Mouse (Mus musculus) kidney, adult 2 months (tissue): Measurements from ENCODE around the gene Ofd1. TPM values are rescaled to one million over a fixed set of nuclear protein-coding genes. Genes with fewer than 3 reads are reported as not detected.

Experiments
- DNase-seq: peaks from one replicate; pipeline ENCODE4 v3.0.0; 2021
- H3K27ac ChIP-seq: fragments of 200-500 bp; 2 replicates; pipeline ENCODE4 v1.5.1; 2012; ENCODE audit warnings: low read depth, low read length, control low read depth, inconsistent platforms; ENCODE audit not compliant: insufficient read depth
- H3K27me3 ChIP-seq: fragments of 200-500 bp; replicated peaks from 2 replicates; pipeline ENCODE4 v1.6.1; 2012; ENCODE audit warnings: mild to moderate bottlenecking, moderate library complexity, low read length, inconsistent platforms; ENCODE audit not compliant: control insufficient read depth, insufficient read depth
- H3K36me3 ChIP-seq: fragments of 200-500 bp; 2 replicates; pipeline ENCODE4 v1.6.1; 2012; ENCODE audit warnings: mild to moderate bottlenecking, moderate library complexity, low read length, inconsistent platforms; ENCODE audit not compliant: control insufficient read depth, insufficient read depth
- H3K4me1 ChIP-seq: fragments of 200-500 bp; 2 replicates; pipeline ENCODE4 v1.6.1; 2011; ENCODE audit warnings: low read length; ENCODE audit not compliant: control insufficient read depth, insufficient read depth
- H3K4me3 ChIP-seq: fragments of 200-500 bp; 2 replicates; pipeline ENCODE4 v1.5.1; 2011; ENCODE audit warnings: mild to moderate bottlenecking, low read depth, low read length, control low read depth; ENCODE audit not compliant: insufficient read depth
- CTCF ChIP-seq: fragments of 200-500 bp; conservative IDR thresholded peaks from 2 replicates; pipeline ENCODE4 v1.5.1; 2011; ENCODE audit warnings: low read depth, mild to moderate bottlenecking, control low read depth, low read length, moderate library complexity, mixed read lengths; ENCODE audit not compliant: insufficient read depth, insufficient read length
- POLR2A ChIP-seq: fragments of 200-500 bp; IDR thresholded peaks from one replicate; pipeline ENCODE4 v1.6.1; 2011; ENCODE audit warnings: low read depth, low read length, control low read depth
- WGBS: fragments of 180-500 bp; shearing (Covaris S2); methylation state at CpG from one replicate; pipeline ENCODE4 v1.1.7; 2018; 5-methylcytosine and 5-hydroxymethylcytosine counted together
- polyA plus RNA-seq: library from polyadenylated mRNA; depleted of rRNA; stranded (reverse); fragments of >200 nt; gene quantifications from 2 replicates; pipeline ENCODE4 v1.2.3, GENCODE M21; 2012

The Ofd1 gene
- polyA plus RNA-seq, 1 experiment = 1.4 TPM

GRCm38 (mm10) chrX:166454331-166454730, 13.8 kb upstream of the Ofd1 start:
- Histone ChIP-seq H3K4me3 (no peak overlapping the region), H3K27ac (no peak overlapping the region), H3K27me3 (no peaks in the 10 kb centered on the region), H3K36me3 (no peaks in the 10 kb centered on the region; the same call in 1 of the 2 replicates), H3K4me1 (no peaks in the 10 kb centered on the region)
- TF ChIP-seq CTCF (no peak), POLR2A (no peak)
- WGBS = 91% methylated on average over 3 of the region's 3 CpGs
- DNase-seq = no peak

GRCm38 (mm10) chrX:166453532-166453931, 13.0 kb upstream of the Ofd1 start:
- H3K27me3 ChIP-seq = no peaks in the 10 kb centered on the region
- H3K27ac ChIP-seq = no peak overlapping the region
- DNase-seq = no peak
- H3K4me3 ChIP-seq = no peak overlapping the region
- WGBS = 55% methylated on average over 6 of the region's 6 CpGs
- no peaks in the 10 kb centered on the region; the same call in 1 of the 2 replicates for H3K36me3 ChIP-seq
- TF ChIP-seq CTCF (no peak), POLR2A (no peak)
- H3K4me1 ChIP-seq = no peaks in the 10 kb centered on the region

DNA sequence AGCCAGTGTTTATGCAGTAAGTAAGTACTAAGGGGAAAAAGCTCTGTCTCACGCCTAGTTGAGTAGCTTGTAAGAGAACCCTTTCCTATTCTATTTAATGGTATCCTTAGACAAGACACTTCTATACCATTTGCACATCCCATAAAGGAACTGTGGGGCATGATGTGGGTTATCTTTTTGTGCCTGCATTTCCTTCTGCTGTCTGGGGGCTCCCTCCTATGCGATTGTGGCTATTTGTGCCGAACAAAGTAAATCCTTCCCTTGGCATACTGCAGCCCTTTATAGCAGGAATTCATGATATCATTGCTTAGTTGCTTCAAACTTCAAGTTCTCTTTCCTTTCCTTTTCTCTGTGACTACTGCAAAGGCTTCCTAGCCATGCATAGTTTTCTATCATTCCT, 4.0 kb upstream of the Ofd1 start:
- 83% methylated on average over 3 of the region's 3 CpGs for WGBS

GRCm38 (mm10) chrX:166440036-166440615, 378 bp downstream of the Ofd1 start, which contains the start of gene Trappc2:
Gene Trappc2, plus strand, starts transcription at chrX:166440574.
- Histone ChIP-seq H3K27me3 (no peaks in the 10 kb centered on the region), H3K4me3 (peak within 1 kb of the TSS; percentile 84), H3K27ac (peak within 1 kb of the TSS; percentile 73), H3K36me3 (no peaks in the 10 kb centered on the region), H3K4me1 (no peaks in the 10 kb centered on the region)
- no peak for TF ChIP-seq POLR2A
- TF ChIP-seq CTCF = no peak
- no peak for DNase-seq
- WGBS = under 1% methylated on average over 26 of the region's 36 CpGs

More for the DNA sequence above, 4.0 kb upstream of the Ofd1 start:
- Histone ChIP-seq H3K36me3 (no peaks in the 10 kb centered on the region), H3K4me1 (no peaks in the 10 kb centered on the region), H3K4me3 (no peak overlapping the region), H3K27ac (no peak overlapping the region), H3K27me3 (no peaks in the 10 kb centered on the region)
- no peak for TF ChIP-seq CTCF
- DNase-seq = no peak

DNA sequence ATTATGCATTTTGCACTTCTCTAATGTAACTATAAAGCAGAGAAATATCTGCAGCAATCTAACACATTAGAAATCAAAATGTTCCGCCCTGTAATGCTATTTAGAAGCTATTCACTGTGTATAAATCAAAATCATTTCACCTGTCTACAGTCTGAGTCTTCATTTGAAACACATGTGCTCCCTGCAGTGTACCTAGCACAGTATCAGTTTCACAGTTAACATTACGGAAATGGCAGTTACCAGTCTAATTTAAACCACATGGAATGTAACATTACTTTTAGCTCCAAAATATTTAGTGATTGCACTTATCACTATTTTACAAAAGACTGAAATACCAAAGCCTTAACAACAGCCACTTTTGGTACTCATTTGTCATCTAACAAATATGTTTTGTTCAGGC, 5.7 kb downstream of the Ofd1 start:
- no peak for DNase-seq
- Histone ChIP-seq H3K36me3 (no peaks in the 10 kb centered on the region), H3K4me3 (no peak overlapping the region), H3K27ac (no peak overlapping the region), H3K4me1 (no peaks in the 10 kb centered on the region), H3K27me3 (no peaks in the 10 kb centered on the region)
- WGBS = 89% methylated on average over 2 of the region's 2 CpGs
- TF ChIP-seq CTCF (no peak), POLR2A (no peak)

DNA sequence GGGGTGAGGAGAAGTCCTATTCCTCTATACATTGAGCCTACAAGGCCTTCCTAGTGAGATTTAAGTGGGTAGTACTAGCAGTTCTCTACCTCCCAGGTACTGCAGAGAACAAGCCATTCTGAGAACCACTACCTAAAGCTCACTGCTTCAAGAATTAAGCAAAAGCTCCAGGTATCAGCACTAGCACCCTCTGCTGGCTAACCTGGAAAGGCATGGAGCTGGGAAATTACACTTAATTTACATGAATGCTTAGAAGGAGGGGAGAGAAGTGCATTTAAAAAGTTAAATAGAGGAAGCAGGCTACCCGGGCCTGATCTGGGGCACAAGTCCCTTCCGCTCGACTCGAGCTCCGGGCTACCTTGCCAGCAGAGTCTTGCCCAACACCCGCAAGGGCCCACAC, 24.3 kb downstream of the Ofd1 start:
- Histone ChIP-seq H3K27me3 (no peaks in the 10 kb centered on the region), H3K4me3 (no peak overlapping the region), H3K36me3 (no peaks in the 10 kb centered on the region), H3K4me1 (no peaks in the 10 kb centered on the region), H3K27ac (no peak overlapping the region)
- 68% methylated on average over 6 of the region's 6 CpGs for WGBS
- DNase-seq = peak; percentile 23
- TF ChIP-seq POLR2A = no peak
- peak; percentile 46 for TF ChIP-seq CTCF

- no peaks in the 10 kb centered on the region for H3K27me3 ChIP-seq
- H3K4me1 ChIP-seq = no peaks in the 10 kb centered on the region
- no peak overlapping the region for H3K4me3 ChIP-seq
- no peak for DNase-seq
- TF ChIP-seq CTCF = no peak
- TF ChIP-seq POLR2A = no peak
- no peak overlapping the region for H3K27ac ChIP-seq
- H3K36me3 ChIP-seq = no peaks in the 10 kb centered on the region
Observed at GRCm38 (mm10) chrX:166407865-166408264, 32.6 kb downstream of the Ofd1 start.
